Mouse (Mus musculus): ENCODE measurements around the gene Gsto2.

DNA sequence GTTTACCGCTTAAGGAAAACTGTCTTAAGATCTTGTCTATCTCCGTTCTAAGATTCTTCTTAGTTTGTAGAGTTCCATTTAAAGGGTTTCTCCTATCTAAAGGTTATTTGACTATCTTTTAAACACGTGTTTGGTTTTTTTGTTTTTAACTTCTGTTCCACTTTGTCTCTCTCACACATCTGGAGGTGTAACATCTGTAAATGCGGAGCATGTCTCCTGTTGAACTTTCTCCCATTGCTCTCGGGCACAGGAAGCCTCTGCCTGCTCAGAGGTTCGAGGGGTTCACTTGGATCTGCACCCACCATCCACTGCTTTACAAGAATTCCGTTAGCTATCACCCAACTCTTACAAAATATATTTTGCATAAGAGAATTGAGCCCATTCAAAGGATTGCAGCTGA lies 16.2 kb downstream of the Gsto2 start:
- TF ChIP-seq CTCF (IDR thresholded peaks at IDR 0.05; ENCODE audit: control insufficient read depth, insufficient read depth, low read length) (no peak), POLR2A (IDR thresholded peaks at IDR 0.05; ENCODE audit: borderline replicate concordance, control insufficient read depth, low read depth, low read length) (no peak)
